Mouse (Mus musculus): ENCODE results near the gene Olfr25. TPM values are rescaled to one million over a fixed set of nuclear protein-coding genes. Genes with fewer than 3 reads are reported as not detected.

The Olfr25 gene
- polyA plus RNA-seq (2015; fragmentation: Nextera tagmentation; extraction: Ambion mirVana) = not detected in 2 replicates

DNA sequence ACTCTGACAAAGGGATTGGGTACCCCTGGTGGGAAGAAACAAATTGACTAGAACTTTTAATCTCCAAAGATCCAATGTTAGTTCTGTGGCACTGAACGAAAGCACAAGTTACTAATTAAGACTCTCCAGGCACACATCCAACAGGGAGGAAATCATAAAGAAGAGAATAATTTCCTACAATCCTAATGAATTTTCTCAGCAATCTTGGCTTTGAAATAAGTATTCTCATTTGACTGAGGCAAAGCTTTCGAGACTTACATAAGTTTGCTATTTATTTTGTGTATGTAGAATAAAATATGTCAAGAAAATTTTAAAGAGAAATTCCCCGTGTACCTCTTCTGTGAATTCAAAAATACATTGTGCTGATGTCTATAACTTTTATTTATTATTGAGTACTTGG is at the start of gene Olfr25:
Olfr25 (plus strand) TSS at position 301 of the 400 bp plus-strand sequence.
- WGBS = 73% methylated on average over 3 of the region's 3 CpGs
- no peaks in the 10 kb centered on the region for H3K36me3 ChIP-seq (ENCODE audit: control insufficient read depth, insufficient read depth, low read length)
- no peaks in the 10 kb centered on the region for H3K27me3 ChIP-seq (ENCODE audit: control insufficient read depth, insufficient read depth, low read length)
- ATAC-seq (ENCODE audit: low FRiP score, low TSS enrichment) = no peak
- no peak within 1 kb of the TSS for H3K4me3 ChIP-seq (ENCODE audit: low read depth, low read length)
- no peak within 1 kb of the TSS for H3K9ac ChIP-seq (ENCODE audit: low read length)
- no peak for DNase-seq (ENCODE audit: low spot score)
- no peaks in the 10 kb centered on the region for H3K9me3 ChIP-seq (ENCODE audit: control insufficient read depth, low read length)
- no peak within 1 kb of the TSS for H3K27ac ChIP-seq (replicated peaks)
- no peaks in the 10 kb centered on the region for H3K4me1 ChIP-seq (replicated peaks; ENCODE audit: control insufficient read depth, insufficient read depth)
- H3K4me2 ChIP-seq (replicated peaks; ENCODE audit: low read depth) = no peak within 1 kb of the TSS
- TF ChIP-seq EP300 (optimal IDR thresholded peaks at IDR 0.05) (no peak), CTCF (IDR thresholded peaks at IDR 0.05; ENCODE audit: low read depth) (no peak)

GRCm38 (mm10) chr9:38290807-38291206 is 38.1 kb upstream of the Olfr25 start, which contains the start of gene Olfr896-ps1:
TSS of gene Olfr896-ps1 (plus strand) at chr9:38291107.
- H3K4me3 ChIP-seq (ENCODE audit: low read depth, low read length) = no peak within 1 kb of the TSS
- WGBS = 92% methylated on average over 1 of the region's 1 CpGs

GRCm38 (mm10) chr9:38348111-38348510 is 19.3 kb downstream of the Olfr25 start, which contains the start of gene Olfr898:
TSS of gene Olfr898 (plus strand) at chr9:38348411.
- Histone ChIP-seq H3K4me1 (replicated peaks; ENCODE audit: control insufficient read depth, insufficient read depth) (no peaks in the 10 kb centered on the region), H3K27me3 (ENCODE audit: control insufficient read depth, insufficient read depth, low read length) (no peaks in the 10 kb centered on the region), H3K36me3 (ENCODE audit: control insufficient read depth, insufficient read depth, low read length) (no peaks in the 10 kb centered on the region), H3K4me3 (ENCODE audit: low read depth, low read length) (no peak within 1 kb of the TSS), H3K9ac (ENCODE audit: low read length) (no peak within 1 kb of the TSS), H3K9me3 (ENCODE audit: control insufficient read depth, low read length) (no peaks in the 10 kb centered on the region), H3K27ac (replicated peaks) (no peak within 1 kb of the TSS), H3K4me2 (replicated peaks; ENCODE audit: low read depth) (no peak within 1 kb of the TSS)
- no peak for DNase-seq (ENCODE audit: low spot score)
- TF ChIP-seq EP300 (optimal IDR thresholded peaks at IDR 0.05) (no peak), CTCF (IDR thresholded peaks at IDR 0.05; ENCODE audit: low read depth) (no peak)
- WGBS = 91% methylated on average over 4 of the region's 4 CpGs
- ATAC-seq (ENCODE audit: low FRiP score, low TSS enrichment) = no peak

More at GRCm38 (mm10) chr9:38290807-38291206, 38.1 kb upstream of the Olfr25 start, which contains the start of gene Olfr896-ps1:
- H3K27ac ChIP-seq (replicated peaks) = no peak within 1 kb of the TSS
- no peaks in the 10 kb centered on the region for H3K27me3 ChIP-seq (ENCODE audit: control insufficient read depth, insufficient read depth, low read length)
- TF ChIP-seq CTCF (IDR thresholded peaks at IDR 0.05; ENCODE audit: low read depth) (no peak), EP300 (optimal IDR thresholded peaks at IDR 0.05) (no peak)
- H3K9ac ChIP-seq (ENCODE audit: low read length) = no peak within 1 kb of the TSS
- H3K36me3 ChIP-seq (ENCODE audit: control insufficient read depth, insufficient read depth, low read length) = no peaks in the 10 kb centered on the region
- no peak within 1 kb of the TSS for H3K4me2 ChIP-seq (replicated peaks; ENCODE audit: low read depth)
- no peaks in the 10 kb centered on the region for H3K9me3 ChIP-seq (ENCODE audit: control insufficient read depth, low read length)
- ATAC-seq (ENCODE audit: low FRiP score, low TSS enrichment) (no peak), DNase-seq (ENCODE audit: low spot score) (no peak)
- H3K4me1 ChIP-seq (replicated peaks; ENCODE audit: control insufficient read depth, insufficient read depth) = no peaks in the 10 kb centered on the region

GRCm38 (mm10) chr9:38366596-38366995 is 37.7 kb downstream of the Olfr25 start, which contains the start of gene Olfr250:
TSS of gene Olfr250 (plus strand) at chr9:38366896.
- no peaks in the 10 kb centered on the region for H3K36me3 ChIP-seq (ENCODE audit: control insufficient read depth, insufficient read depth, low read length)
- no peak for ATAC-seq (ENCODE audit: low FRiP score, low TSS enrichment)
- WGBS = 91% methylated on average over 2 of the region's 2 CpGs
- no peak within 1 kb of the TSS for H3K9ac ChIP-seq (ENCODE audit: low read length)
- no peak for TF ChIP-seq EP300 (optimal IDR thresholded peaks at IDR 0.05)
- no peak for TF ChIP-seq CTCF (IDR thresholded peaks at IDR 0.05; ENCODE audit: low read depth)
- H3K4me1 ChIP-seq (replicated peaks; ENCODE audit: control insufficient read depth, insufficient read depth) = no peaks in the 10 kb centered on the region
- no peaks in the 10 kb centered on the region for H3K27me3 ChIP-seq (ENCODE audit: control insufficient read depth, insufficient read depth, low read length)
- no peak within 1 kb of the TSS for H3K27ac ChIP-seq (replicated peaks)
- H3K4me2 ChIP-seq (replicated peaks; ENCODE audit: low read depth) = no peak within 1 kb of the TSS
- H3K9me3 ChIP-seq (ENCODE audit: control insufficient read depth, low read length) = no peaks in the 10 kb centered on the region
- H3K4me3 ChIP-seq (ENCODE audit: low read depth, low read length) = no peak within 1 kb of the TSS
- DNase-seq (ENCODE audit: low spot score) = no peak

DNA sequence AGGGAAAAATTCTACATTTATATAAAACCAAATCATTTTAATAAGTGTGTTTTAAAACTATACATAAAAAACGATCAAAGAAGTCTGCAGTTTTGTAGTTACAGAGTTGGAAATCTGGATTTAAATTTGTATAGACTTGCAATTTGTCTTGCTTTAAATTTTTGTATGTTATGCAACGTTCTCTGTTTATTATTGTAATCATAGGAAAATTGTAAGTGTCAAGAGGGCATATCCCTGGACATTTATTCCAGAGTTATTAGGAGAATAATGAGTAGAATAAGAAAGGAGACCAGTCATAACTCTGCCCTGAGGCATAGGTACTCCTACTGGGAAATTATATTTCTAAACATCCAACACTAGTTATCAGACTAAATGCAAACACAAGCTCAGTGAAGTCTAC is 47.9 kb downstream of the Olfr25 start, which contains the start of gene Olfr251:
Olfr251 (plus strand) TSS at position 301 of the 400 bp plus-strand sequence.
- Histone ChIP-seq H3K4me3 (ENCODE audit: low read depth, low read length) (no peak within 1 kb of the TSS), H3K9me3 (ENCODE audit: control insufficient read depth, low read length) (no peaks in the 10 kb centered on the region), H3K9ac (ENCODE audit: low read length) (no peak within 1 kb of the TSS), H3K4me1 (replicated peaks; ENCODE audit: control insufficient read depth, insufficient read depth) (no peaks in the 10 kb centered on the region), H3K27ac (replicated peaks) (no peak within 1 kb of the TSS), H3K4me2 (replicated peaks; ENCODE audit: low read depth) (no peak within 1 kb of the TSS), H3K27me3 (ENCODE audit: control insufficient read depth, insufficient read depth, low read length) (no peaks in the 10 kb centered on the region), H3K36me3 (ENCODE audit: control insufficient read depth, insufficient read depth, low read length) (no peaks in the 10 kb centered on the region)
- ATAC-seq (ENCODE audit: low FRiP score, low TSS enrichment) = no peak
- TF ChIP-seq EP300 (optimal IDR thresholded peaks at IDR 0.05) (no peak), CTCF (IDR thresholded peaks at IDR 0.05; ENCODE audit: low read depth) (no peak)
- WGBS = 41% methylated on average over 2 of the region's 2 CpGs
- no peak for DNase-seq (ENCODE audit: low spot score)

Other genes starting within 250 kb of the Olfr25 start
- not detected in 2 replicates for gene Olfr887, start 245.0 kb upstream of the Olfr25 start, polyA plus RNA-seq (2015; fragmentation: Nextera tagmentation; extraction: Ambion mirVana)
- gene Olfr888, start 220.9 kb upstream of the Olfr25 start, polyA plus RNA-seq (2015; fragmentation: Nextera tagmentation; extraction: Ambion mirVana) = not detected in 2 replicates
- gene Olfr889, start 213.9 kb upstream of the Olfr25 start, polyA plus RNA-seq (2015; fragmentation: Nextera tagmentation; extraction: Ambion mirVana) = 0.02 and 0.05 TPM in 2 replicates
- 0.04 and 0.06 TPM in 2 replicates for gene Olfr890, start 186.5 kb upstream of the Olfr25 start, polyA plus RNA-seq (2015; fragmentation: Nextera tagmentation; extraction: Ambion mirVana)
- gene Olfr891, start 148.2 kb upstream of the Olfr25 start, polyA plus RNA-seq (2015; fragmentation: Nextera tagmentation; extraction: Ambion mirVana) = not detected in 2 replicates
- gene Olfr893, start 120.7 kb upstream of the Olfr25 start, polyA plus RNA-seq (2015; fragmentation: Nextera tagmentation; extraction: Ambion mirVana) = 0.06 and 0.11 TPM in 2 replicates
- gene Olfr894, start 111.0 kb upstream of the Olfr25 start, polyA plus RNA-seq (2015; fragmentation: Nextera tagmentation; extraction: Ambion mirVana) = not detected in 2 replicates
- gene Olfr143, start 76.3 kb upstream of the Olfr25 start, polyA plus RNA-seq (2015; fragmentation: Nextera tagmentation; extraction: Ambion mirVana) = not detected in 2 replicates
- gene Olfr895, start 61.2 kb upstream of the Olfr25 start, polyA plus RNA-seq (2015; fragmentation: Nextera tagmentation; extraction: Ambion mirVana) = not detected in 2 replicates
- gene Olfr896-ps1, start 38.0 kb upstream of the Olfr25 start, polyA plus RNA-seq (2015; fragmentation: Nextera tagmentation; extraction: Ambion mirVana) = not detected in 2 replicates
- gene Olfr898, start 19.4 kb downstream of the Olfr25 start, polyA plus RNA-seq (2015; fragmentation: Nextera tagmentation; extraction: Ambion mirVana) = not detected in 2 replicates
- not detected in 2 replicates for gene Olfr250, start 37.8 kb downstream of the Olfr25 start, polyA plus RNA-seq (2015; fragmentation: Nextera tagmentation; extraction: Ambion mirVana)
- gene Olfr251, start 48.0 kb downstream of the Olfr25 start, polyA plus RNA-seq (2015; fragmentation: Nextera tagmentation; extraction: Ambion mirVana) = not detected in 2 replicates
- not detected in 2 replicates for gene Olfr147, start 72.6 kb downstream of the Olfr25 start, polyA plus RNA-seq (2015; fragmentation: Nextera tagmentation; extraction: Ambion mirVana)
- gene Olfr901, start 100.4 kb downstream of the Olfr25 start, polyA plus RNA-seq (2015; fragmentation: Nextera tagmentation; extraction: Ambion mirVana) = not detected in 2 replicates
- not detected in 2 replicates for gene Olfr902, start 118.6 kb downstream of the Olfr25 start, polyA plus RNA-seq (2015; fragmentation: Nextera tagmentation; extraction: Ambion mirVana)
- gene Olfr904, start 134.1 kb downstream of the Olfr25 start, polyA plus RNA-seq (2015; fragmentation: Nextera tagmentation; extraction: Ambion mirVana) = not detected in 2 replicates
- not detected in 2 replicates for gene Olfr905, start 142.0 kb downstream of the Olfr25 start, polyA plus RNA-seq (2015; fragmentation: Nextera tagmentation; extraction: Ambion mirVana)
- not detected in 2 replicates for gene Olfr906, start 158.0 kb downstream of the Olfr25 start, polyA plus RNA-seq (2015; fragmentation: Nextera tagmentation; extraction: Ambion mirVana)
- gene Olfr907, start 166.7 kb downstream of the Olfr25 start, polyA plus RNA-seq (2015; fragmentation: Nextera tagmentation; extraction: Ambion mirVana) = not detected in 2 replicates
- not detected in 2 replicates for gene Olfr911-ps1, start 192.5 kb downstream of the Olfr25 start, polyA plus RNA-seq (2015; fragmentation: Nextera tagmentation; extraction: Ambion mirVana)
- not detected in 2 replicates for gene Olfr910, start 208.8 kb downstream of the Olfr25 start, polyA plus RNA-seq (2015; fragmentation: Nextera tagmentation; extraction: Ambion mirVana)

Data from stomach, postnatal 0 days (tissue).